Mouse (Mus musculus) C2C12 (cell line): Measurements from ENCODE around the gene Pigb.
"Not testable (repeated sequence)": the region's sequence is repeated elsewhere in the genome, so short reads cannot be mapped to it uniquely, and the experiment has no call there.

Experiments used
- CEBPB ChIP-seq: IDR thresholded peaks from one replicate; pipeline ENCODE4 v1.6.1; 2011; ENCODE audit warnings: low read depth, mild to moderate bottlenecking, control low read depth, moderate library complexity
- CTCF ChIP-seq: IDR thresholded peaks from one replicate; pipeline ENCODE4 v1.5.1; 2011; ENCODE audit not compliant: control insufficient read depth, insufficient read depth, insufficient read length
- MYOG ChIP-seq: IDR thresholded peaks from one replicate; pipeline ENCODE4 v1.6.1; 2011; ENCODE audit not compliant: control insufficient read depth, insufficient read length; ENCODE audit errors: extremely low read depth
- USF1 ChIP-seq: IDR thresholded peaks from one replicate; pipeline ENCODE4 v1.6.1; 2011; ENCODE audit warnings: low read depth, mild to moderate bottlenecking, control low read depth, moderate library complexity

GRCm38 (mm10) chr9:73079349-73079748, 39.2 kb upstream of the Pigb start:
- not testable (repeated sequence) for TF ChIP-seq CTCF, USF1, CEBPB, MYOG
